Mouse (Mus musculus) erythroblast, embryonic 14.5 days (primary cell): ENCODE measurements around the gene Acly.

ENCODE experiments used
- GATA1 ChIP-seq: IDR thresholded peaks from 2 replicates; pipeline ENCODE4 v1.6.1; 2012; ENCODE audit warnings: low read length, inconsistent platforms, mixed read lengths
- TAL1 ChIP-seq: IDR thresholded peaks from 3 replicates; pipeline ENCODE4 v1.6.1; 2012; ENCODE audit warnings: low read length, inconsistent platforms, mixed read lengths

DNA sequence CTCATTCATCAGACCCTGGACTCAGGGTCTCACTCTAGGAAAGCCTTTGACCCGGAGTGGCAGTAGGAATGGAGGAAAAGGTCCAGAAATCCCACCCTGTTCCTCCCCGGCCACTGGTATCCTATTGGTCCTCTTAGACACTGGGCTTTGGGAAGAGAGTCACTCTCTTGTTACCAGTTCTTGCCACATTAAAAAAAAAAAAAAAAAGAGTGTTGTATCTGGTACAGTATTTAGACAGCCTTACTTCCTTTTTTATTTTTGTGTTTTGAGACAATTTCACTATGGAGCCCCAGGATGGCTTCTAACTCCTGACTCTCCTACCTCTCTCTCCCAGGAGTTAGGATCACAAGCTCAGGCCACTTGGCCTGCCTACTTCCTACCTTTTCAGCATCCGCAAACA lies 29.8 kb upstream of the Acly start:
- TF ChIP-seq TAL1: no peak
- TF ChIP-seq GATA1: no peak
